Mouse (Mus musculus) adrenal gland, postnatal 0 days (tissue): Measurements from ENCODE around the gene Rab3d. TPM values are rescaled to one million over a fixed set of nuclear protein-coding genes. Genes with fewer than 3 reads are reported as not detected.

ENCODE experiments used
- polyA plus RNA-seq: library from polyadenylated mRNA; unstranded; fragments of >200 nt; fragmentation: Nextera tagmentation; extraction: Ambion mirVana; gene quantifications from 2 replicates; pipeline ENCODE4 v1.2.1, GENCODE M21; 2015

Rab3d gene
- 29.0 and 42.6 TPM in 2 replicates for polyA plus RNA-seq

GRCm38 (mm10) chr9:21918035-21918592 is at the start of gene Rab3d:
Gene Rab3d (minus strand): TSS chr9:21918192.

DNA sequence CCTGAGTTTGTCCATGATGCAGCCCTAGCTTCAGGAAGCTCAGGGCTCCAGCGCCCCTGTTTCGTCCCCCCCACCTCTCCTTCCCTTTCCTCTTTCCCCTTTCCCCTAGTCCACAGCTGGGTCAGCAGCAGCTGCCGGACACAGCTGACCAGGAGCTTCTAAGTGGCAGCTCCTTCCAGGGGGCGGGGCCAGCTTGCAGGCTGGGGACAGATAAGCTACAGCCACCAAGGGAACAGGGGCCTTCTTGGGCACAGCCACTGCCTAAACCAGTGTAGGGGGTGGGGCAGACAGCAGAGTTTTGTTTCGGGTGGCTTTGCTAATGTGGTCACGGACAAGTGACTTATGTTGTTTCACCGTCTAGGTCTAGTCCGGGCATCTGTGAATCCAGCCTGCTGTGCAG is 45.4 kb upstream of the Rab3d start, which contains the start of gene Epor:
Gene Epor (minus strand): TSS at position 90 of the 400 bp plus-strand sequence.

DNA sequence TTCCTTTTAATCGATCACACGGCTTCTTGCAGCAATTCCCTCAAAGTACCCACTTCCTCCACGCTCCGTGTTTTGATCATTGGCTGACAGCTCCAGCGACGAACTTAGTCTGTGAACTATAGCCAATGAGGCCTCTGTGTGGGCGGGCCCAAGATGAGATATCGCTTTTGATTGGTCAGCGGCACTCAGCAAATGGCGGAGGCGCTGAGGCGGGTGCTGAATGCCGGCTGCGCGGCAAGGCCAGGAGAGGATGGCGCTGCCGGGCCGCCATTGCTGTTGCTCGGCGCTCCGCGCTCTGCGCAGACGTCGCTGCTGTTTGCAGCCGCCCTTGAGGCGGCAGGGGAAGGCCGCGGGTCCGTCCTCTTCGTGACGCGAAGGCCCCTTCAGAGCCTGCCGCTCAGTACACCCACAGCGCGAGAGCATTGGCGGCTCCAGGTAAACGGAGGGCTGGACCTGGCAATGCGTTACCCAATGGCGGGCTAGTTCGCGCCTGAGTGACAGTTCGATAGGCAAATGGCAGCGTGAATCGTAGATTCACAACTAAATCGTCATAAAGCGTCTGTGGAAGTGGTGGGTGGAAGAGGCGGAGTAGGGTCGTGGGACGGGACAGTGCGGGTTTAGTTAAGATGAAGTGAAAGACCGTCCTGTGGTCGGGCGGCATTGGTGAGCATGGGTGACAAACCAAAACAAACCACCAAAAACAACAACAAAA is 37.7 kb upstream of the Rab3d start, which contains the start of gene Swsap1:
Gene Swsap1 (plus strand): TSS at position 186 of the 712 bp plus-strand sequence.

DNA sequence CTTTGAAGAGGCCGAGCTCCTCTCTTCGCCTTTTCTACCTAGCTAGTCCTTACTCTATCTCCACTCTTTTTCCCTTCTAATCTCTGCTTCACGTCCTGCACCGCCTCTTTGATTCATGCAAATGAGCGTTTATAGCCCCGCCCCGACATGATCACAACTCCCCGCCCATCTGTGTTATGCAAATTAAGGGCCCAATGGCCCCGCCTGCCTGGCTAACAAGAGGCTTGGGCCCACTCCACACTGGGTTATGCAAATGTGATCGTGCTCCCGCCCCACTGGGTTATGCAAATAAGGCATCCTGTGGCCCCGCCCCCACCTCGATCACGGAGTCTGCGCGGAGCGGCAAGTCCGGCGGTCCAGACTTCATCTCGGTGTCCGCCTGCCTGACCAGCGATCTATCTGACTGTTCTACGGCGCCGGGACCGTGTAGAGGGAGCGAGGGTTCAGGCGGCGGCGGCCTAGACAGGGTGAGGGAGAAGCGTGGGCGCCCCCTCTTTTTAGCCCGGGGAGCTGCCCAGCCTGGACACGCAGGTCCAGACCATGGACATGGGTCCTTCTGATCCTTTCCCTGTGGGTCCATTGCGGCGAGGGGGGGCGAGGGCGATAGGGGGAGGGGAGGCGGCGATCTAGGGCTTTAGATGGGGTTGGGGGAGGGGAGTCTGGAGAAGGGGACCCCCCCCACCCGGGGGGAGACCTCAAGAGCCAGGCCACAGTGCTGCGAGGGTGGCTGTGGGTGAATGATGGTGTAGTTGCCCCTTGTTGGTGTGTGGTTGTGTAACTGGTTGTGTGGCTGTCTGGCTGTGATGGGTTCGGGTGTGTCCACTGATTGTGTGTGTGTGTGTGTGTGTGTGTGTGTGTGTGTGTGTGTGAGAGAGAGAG is 18.9 kb upstream of the Rab3d start, which contains the start of gene Plppr2:
Gene Plppr2 (plus strand): TSS at position 342 of the 879 bp plus-strand sequence.

DNA sequence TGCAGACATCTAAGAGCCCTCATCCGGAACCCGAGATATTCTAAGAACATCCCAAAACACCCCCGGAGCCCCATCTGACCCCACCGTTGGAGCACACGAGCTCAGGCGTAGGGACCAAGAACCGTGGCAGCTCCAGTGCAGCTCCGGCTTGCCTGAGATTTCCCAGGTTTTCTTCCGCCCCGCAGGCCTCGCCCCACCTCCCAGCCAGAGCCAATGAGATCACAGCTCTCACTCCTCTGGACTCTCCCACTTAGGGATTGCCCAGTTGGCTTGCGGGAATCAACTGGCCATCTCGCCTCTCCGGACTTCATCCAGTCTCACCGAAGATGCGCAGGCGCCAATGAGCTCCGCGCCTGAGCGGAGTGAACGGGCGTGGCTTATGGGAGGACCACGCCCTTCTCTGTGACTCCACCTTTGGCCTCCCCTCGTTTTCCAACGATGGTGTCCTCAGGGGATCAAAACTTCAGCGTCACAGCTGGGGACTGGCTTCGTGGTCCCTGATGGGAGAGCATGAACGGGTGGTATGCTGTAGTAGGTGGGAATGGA is 9.3 kb upstream of the Rab3d start, which contains the start of the genes Ccdc159 and Tmem205:
Gene Ccdc159 (plus strand): TSS at position 264 of the 546 bp plus-strand sequence.
Gene Tmem205 (minus strand): TSS at position 349 of the 546 bp plus-strand sequence.

Other genes starting within 250 kb of the Rab3d start
- gene Ldlr, start 194.7 kb downstream of the Rab3d start, polyA plus RNA-seq, result 15.1 and 16.6 TPM in 2 replicates
- gene Spc24, start 157.9 kb downstream of the Rab3d start, polyA plus RNA-seq, result 32.7 and 36.5 TPM in 2 replicates
- gene Kank2, start 119.4 kb downstream of the Rab3d start, polyA plus RNA-seq, result 16.6 and 16.7 TPM in 2 replicates
- 2.5 and 5.4 TPM in 2 replicates for gene Angptl8, start 82.7 kb downstream of the Rab3d start, polyA plus RNA-seq
- 13.4 and 19.5 TPM in 2 replicates for gene Dock6, start 65.6 kb downstream of the Rab3d start, polyA plus RNA-seq
- gene Ccdc159, start 9.3 kb upstream of the Rab3d start, polyA plus RNA-seq, result 2.9 and 5.4 TPM in 2 replicates
- gene Tmem205, start 9.4 kb upstream of the Rab3d start, polyA plus RNA-seq, result 823 and 878 TPM in 2 replicates
- 23.0 and 26.2 TPM in 2 replicates for gene Plppr2, start 18.8 kb upstream of the Rab3d start, polyA plus RNA-seq
- gene Swsap1, start 37.6 kb upstream of the Rab3d start, polyA plus RNA-seq, result 4.9 and 7.5 TPM in 2 replicates
- 4.9 and 11.3 TPM in 2 replicates for gene Epor, start 45.3 kb upstream of the Rab3d start, polyA plus RNA-seq
- gene Rgl3, start 71.3 kb upstream of the Rab3d start, polyA plus RNA-seq, result 6.7 and 26.1 TPM in 2 replicates
- 0.99 and 2.6 TPM in 2 replicates for gene Ccdc151, start 84.4 kb upstream of the Rab3d start, polyA plus RNA-seq
- gene Prkcsh, start 84.6 kb upstream of the Rab3d start, polyA plus RNA-seq, result 58.7 and 85.9 TPM in 2 replicates
- gene Elavl3, start 133.8 kb upstream of the Rab3d start, polyA plus RNA-seq, result 4.7 and 14.8 TPM in 2 replicates
- not detected in 2 replicates for gene Gm49318, start 153.1 kb upstream of the Rab3d start, polyA plus RNA-seq
- 7.8 and 9.7 TPM in 2 replicates for gene Zfp653, start 153.2 kb upstream of the Rab3d start, polyA plus RNA-seq
- gene Ecsit, start 167.2 kb upstream of the Rab3d start, polyA plus RNA-seq, result 15.2 and 28.5 TPM in 2 replicates
- 1.2 and 3.7 TPM in 2 replicates for gene Cnn1, start 181.0 kb upstream of the Rab3d start, polyA plus RNA-seq
- gene Elof1, start 199.0 kb upstream of the Rab3d start, polyA plus RNA-seq, result 147 and 191 TPM in 2 replicates
- gene Acp5, start 217.5 kb upstream of the Rab3d start, polyA plus RNA-seq, result 12.9 and 19.0 TPM in 2 replicates
- 193 and 239 TPM in 2 replicates for gene Pigyl, start 238.7 kb upstream of the Rab3d start, polyA plus RNA-seq